Mouse (Mus musculus): ENCODE measurements around the gene Cpsf4l.

DNA sequence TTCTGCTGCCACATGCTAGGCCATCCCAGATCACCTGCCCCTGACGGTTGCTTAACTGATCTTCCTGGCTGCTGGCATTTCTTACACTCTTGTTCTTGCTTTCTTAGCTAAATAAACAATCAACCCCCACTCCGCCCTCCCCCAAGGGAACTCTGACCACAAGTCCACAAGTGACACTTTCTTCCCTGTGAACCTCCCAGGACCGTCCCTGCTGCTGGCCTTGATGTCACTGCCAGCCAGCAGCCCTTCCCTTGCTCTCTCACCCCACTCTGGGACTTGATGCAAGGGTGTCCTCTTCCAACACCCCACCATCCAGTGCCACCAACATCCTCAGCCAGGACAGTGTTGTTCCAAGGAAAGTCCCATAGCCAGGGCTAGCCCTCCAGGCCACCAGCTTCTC lies 21.1 kb upstream of the Cpsf4l start:
- TF ChIP-seq CTCF (IDR thresholded peaks at IDR 0.05; ENCODE audit: borderline replicate concordance, extremely low read depth, insufficient read depth, insufficient read length) (no peak), POLR2A (IDR thresholded peaks at IDR 0.05; ENCODE audit: borderline replicate concordance, extremely low read depth, insufficient read depth, insufficient read length, poor library complexity, severe bottlenecking) (no peak)

All from brain, embryonic 14.5 days (tissue).